Mouse (Mus musculus): ENCODE results near the gene Tyw5.

Tyw5 gene

GRCm38 (mm10) chr1:57387876-57388275 lies 19.0 kb downstream of the Tyw5 start:
- no peak for DNase-seq (ENCODE audit: low spot score)

- no peak for DNase-seq (ENCODE audit: low spot score)
Measured at GRCm38 (mm10) chr1:57386519-57386918, 20.4 kb downstream of the Tyw5 start.

- DNase-seq (ENCODE audit: low spot score): peak; percentile 88
Measured at GRCm38 (mm10) chr1:57377376-57378341, 29.2 kb downstream of the Tyw5 start, which contains the start of gene 1700066M21Rik. TSS of gene 1700066M21Rik (plus strand) at chr1:57377620.

GRCm38 (mm10) chr1:57376806-57377205 lies 30.1 kb downstream of the Tyw5 start:
- DNase-seq (ENCODE audit: low spot score): no peak

GRCm38 (mm10) chr1:57375276-57375675 lies 31.6 kb downstream of the Tyw5 start:
- no peak for DNase-seq (ENCODE audit: low spot score)

- DNase-seq (ENCODE audit: low spot score): no peak
Measured at GRCm38 (mm10) chr1:57370451-57370850, 36.5 kb downstream of the Tyw5 start.

- DNase-seq (ENCODE audit: low spot score): no peak
Measured at GRCm38 (mm10) chr1:57369111-57369510, 37.8 kb downstream of the Tyw5 start.

GRCm38 (mm10) chr1:57367446-57367845 lies 39.5 kb downstream of the Tyw5 start:
- no peak for DNase-seq (ENCODE audit: low spot score)

- DNase-seq (ENCODE audit: low spot score): no peak
Measured at GRCm38 (mm10) chr1:57358546-57358945, 48.4 kb downstream of the Tyw5 start.

GRCm38 (mm10) chr1:57351941-57352340 lies 55.0 kb downstream of the Tyw5 start:
- DNase-seq (ENCODE audit: low spot score): no peak

- DNase-seq (ENCODE audit: low spot score): no peak
Measured at GRCm38 (mm10) chr1:57347487-57347886, 59.4 kb downstream of the Tyw5 start.

GRCm38 (mm10) chr1:57341197-57341596 lies 65.7 kb downstream of the Tyw5 start:
- no peak for DNase-seq (ENCODE audit: low spot score)

GRCm38 (mm10) chr1:57339156-57339796 lies 67.6 kb downstream of the Tyw5 start:
- DNase-seq (ENCODE audit: low spot score): no peak
